Mouse (Mus musculus): ENCODE results near the gene Vash2.
"Not testable (repeated sequence)": the region's sequence is repeated elsewhere in the genome, so short reads cannot be mapped to it uniquely, and the experiment has no call there.

Gene Vash2

GRCm38 (mm10) chr1:190979100-190979563, at the start of gene Vash2:
Vash2 (minus strand) TSS chr1:190979296.
- peak; percentile 40 for DNase-seq (ENCODE audit: low read depth, low spot score)
- Histone ChIP-seq H3K36me3 (ENCODE audit: control insufficient read depth, insufficient read depth, low read length, poor library complexity, severe bottlenecking) (no peaks in the 10 kb centered on the region), H3K27me3 (ENCODE audit: control insufficient read depth, insufficient read depth, low read length, poor library complexity, severe bottlenecking) (peaks cover 1% of the 10 kb centered on the region; the same call in 1 of the 2 replicates)

- Histone ChIP-seq H3K27me3 (ENCODE audit: control insufficient read depth, insufficient read depth, low read length, poor library complexity, severe bottlenecking) (no peaks in the 10 kb centered on the region), H3K36me3 (ENCODE audit: control insufficient read depth, insufficient read depth, low read length, poor library complexity, severe bottlenecking) (no peaks in the 10 kb centered on the region)
- DNase-seq (ENCODE audit: low read depth, low spot score), result peak; percentile 99
These were observed 47.1 kb upstream of the Vash2 start, which contains the start of gene Flvcr1 for GRCm38 (mm10) chr1:191026021-191026713. Flvcr1 (minus strand) TSS chr1:191026158.

- no peak for DNase-seq (ENCODE audit: low read depth, low spot score)
- Histone ChIP-seq H3K36me3 (ENCODE audit: control insufficient read depth, insufficient read depth, low read length, poor library complexity, severe bottlenecking) (no peaks in the 10 kb centered on the region), H3K27me3 (ENCODE audit: control insufficient read depth, insufficient read depth, low read length, poor library complexity, severe bottlenecking) (no peaks in the 10 kb centered on the region)
These were observed 46.2 kb upstream of the Vash2 start for GRCm38 (mm10) chr1:191025016-191026012.

GRCm38 (mm10) chr1:191023806-191024205, 44.7 kb upstream of the Vash2 start:
- DNase-seq (ENCODE audit: low read depth, low spot score); H3K36me3 ChIP-seq (ENCODE audit: control insufficient read depth, insufficient read depth, low read length, poor library complexity, severe bottlenecking); H3K27me3 ChIP-seq (ENCODE audit: control insufficient read depth, insufficient read depth, low read length, poor library complexity, severe bottlenecking): not testable (repeated sequence)

- no peak for DNase-seq (ENCODE audit: low read depth, low spot score)
- no peaks in the 10 kb centered on the region for H3K27me3 ChIP-seq (ENCODE audit: control insufficient read depth, insufficient read depth, low read length, poor library complexity, severe bottlenecking)
- H3K36me3 ChIP-seq (ENCODE audit: control insufficient read depth, insufficient read depth, low read length, poor library complexity, severe bottlenecking), result no peaks in the 10 kb centered on the region
These were observed 44.0 kb upstream of the Vash2 start for GRCm38 (mm10) chr1:191023140-191023539.

GRCm38 (mm10) chr1:191021016-191021415, 41.9 kb upstream of the Vash2 start:
- DNase-seq (ENCODE audit: low read depth, low spot score), result no peak
- Histone ChIP-seq H3K27me3 (ENCODE audit: control insufficient read depth, insufficient read depth, low read length, poor library complexity, severe bottlenecking) (no peaks in the 10 kb centered on the region), H3K36me3 (ENCODE audit: control insufficient read depth, insufficient read depth, low read length, poor library complexity, severe bottlenecking) (no peaks in the 10 kb centered on the region)

GRCm38 (mm10) chr1:191020217-191020924, 41.3 kb upstream of the Vash2 start:
- no peaks in the 10 kb centered on the region for H3K36me3 ChIP-seq (ENCODE audit: control insufficient read depth, insufficient read depth, low read length, poor library complexity, severe bottlenecking)
- DNase-seq (ENCODE audit: low read depth, low spot score), result no peak
- H3K27me3 ChIP-seq (ENCODE audit: control insufficient read depth, insufficient read depth, low read length, poor library complexity, severe bottlenecking), result no peaks in the 10 kb centered on the region

- Histone ChIP-seq H3K36me3 (ENCODE audit: control insufficient read depth, insufficient read depth, low read length, poor library complexity, severe bottlenecking) (no peaks in the 10 kb centered on the region), H3K27me3 (ENCODE audit: control insufficient read depth, insufficient read depth, low read length, poor library complexity, severe bottlenecking) (no peaks in the 10 kb centered on the region)
- no peak for DNase-seq (ENCODE audit: low read depth, low spot score)
These were observed 40.7 kb upstream of the Vash2 start for GRCm38 (mm10) chr1:191019803-191020202.

- DNase-seq (ENCODE audit: low read depth, low spot score), result no peak
- H3K36me3 ChIP-seq (ENCODE audit: control insufficient read depth, insufficient read depth, low read length, poor library complexity, severe bottlenecking), result 0 out of 2 replicates have a peak, but pooled peaks cover 2% of the 10 kb centered on the region
- no peaks in the 10 kb centered on the region for H3K27me3 ChIP-seq (ENCODE audit: control insufficient read depth, insufficient read depth, low read length, poor library complexity, severe bottlenecking)
These were observed 35.2 kb upstream of the Vash2 start for GRCm38 (mm10) chr1:191014271-191014670.

GRCm38 (mm10) chr1:191008707-191009106, 29.6 kb upstream of the Vash2 start:
- H3K27me3 ChIP-seq (ENCODE audit: control insufficient read depth, insufficient read depth, low read length, poor library complexity, severe bottlenecking), result no peaks in the 10 kb centered on the region

GRCm38 (mm10) chr1:191002201-191002600, 23.1 kb upstream of the Vash2 start:
- Histone ChIP-seq H3K36me3 (ENCODE audit: control insufficient read depth, insufficient read depth, low read length, poor library complexity, severe bottlenecking) (no peaks in the 10 kb centered on the region), H3K27me3 (ENCODE audit: control insufficient read depth, insufficient read depth, low read length, poor library complexity, severe bottlenecking) (no peaks in the 10 kb centered on the region)
- peak; percentile 40 for DNase-seq (ENCODE audit: low read depth, low spot score)

More at GRCm38 (mm10) chr1:191008707-191009106, 29.6 kb upstream of the Vash2 start:
- peak; percentile 24 for DNase-seq (ENCODE audit: low read depth, low spot score)
- peaks cover 7% of the 10 kb centered on the region; the same call in 1 of the 2 replicates for H3K36me3 ChIP-seq (ENCODE audit: control insufficient read depth, insufficient read depth, low read length, poor library complexity, severe bottlenecking)

GRCm38 (mm10) chr1:191000686-191001085, 21.6 kb upstream of the Vash2 start:
- DNase-seq (ENCODE audit: low read depth, low spot score), result no peak
- Histone ChIP-seq H3K27me3 (ENCODE audit: control insufficient read depth, insufficient read depth, low read length, poor library complexity, severe bottlenecking) (no peaks in the 10 kb centered on the region), H3K36me3 (ENCODE audit: control insufficient read depth, insufficient read depth, low read length, poor library complexity, severe bottlenecking) (no peaks in the 10 kb centered on the region)

- H3K36me3 ChIP-seq (ENCODE audit: control insufficient read depth, insufficient read depth, low read length, poor library complexity, severe bottlenecking), result no peaks in the 10 kb centered on the region
- no peak for DNase-seq (ENCODE audit: low read depth, low spot score)
- H3K27me3 ChIP-seq (ENCODE audit: control insufficient read depth, insufficient read depth, low read length, poor library complexity, severe bottlenecking), result no peaks in the 10 kb centered on the region
These were observed 18.9 kb upstream of the Vash2 start for GRCm38 (mm10) chr1:190998027-190998426.

- Histone ChIP-seq H3K36me3 (ENCODE audit: control insufficient read depth, insufficient read depth, low read length, poor library complexity, severe bottlenecking) (no peaks in the 10 kb centered on the region), H3K27me3 (ENCODE audit: control insufficient read depth, insufficient read depth, low read length, poor library complexity, severe bottlenecking) (no peaks in the 10 kb centered on the region)
- no peak for DNase-seq (ENCODE audit: low read depth, low spot score)
These were observed 17.3 kb upstream of the Vash2 start for GRCm38 (mm10) chr1:190996346-190996877.
